In the genomic region with DNA sequence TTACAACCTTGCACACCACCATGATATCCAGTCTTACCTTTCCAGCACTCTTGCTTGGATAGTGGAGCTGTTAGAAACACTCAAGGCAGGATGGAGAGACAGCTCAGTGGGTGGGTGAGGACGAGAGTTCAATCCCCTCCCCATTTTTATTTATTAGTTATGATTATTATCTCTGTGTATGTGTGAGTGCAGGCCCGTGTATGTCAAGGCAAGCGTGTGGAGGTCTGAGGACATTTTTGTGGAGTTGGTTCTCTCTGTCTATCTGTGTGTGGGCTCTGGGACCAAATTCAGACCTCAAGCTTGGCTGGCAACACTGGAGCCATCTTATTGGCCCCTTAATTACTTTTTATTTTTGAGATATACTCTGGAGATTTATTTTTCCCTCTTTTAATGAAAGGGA, we compare ENCODE assay signal across 20 mouse cellular contexts. TPM values are rescaled to one million over a fixed set of nuclear protein-coding genes. Genes with fewer than 3 reads are reported as not detected.
DNase-seq lines count a peak whose midpoint lies in the region; ATAC-seq lines count a peak whose summit lies in the region.
"Had no signal": no experiment of that assay in that cellular context is flagged by ENCODE, and none has a peak within 500 bp of the region (broad histone marks: within the 10 kb centered on the region; RNA-seq: fewer than 3 reads in every experiment).

No protein-coding gene starts in this region.

- H3K36me3 ChIP-seq in forebrain, embryonic 11.5 days (ENCODE audit: control insufficient read depth, insufficient read depth, low read length) = no peaks in the 10 kb centered on the region
- H3K36me3 ChIP-seq in forebrain, embryonic 13.5 days (ENCODE audit: poor library complexity, severe bottlenecking) = no peaks in the 10 kb centered on the region
- H3K36me3 ChIP-seq in heart, embryonic 10.5 days = no peaks in the 10 kb centered on the region
- no peaks in the 10 kb centered on the region for H3K36me3 ChIP-seq in embryonic facial prominence, embryonic 12.5 days
- H3K36me3 ChIP-seq in embryonic facial prominence, embryonic 15.5 days = no peaks in the 10 kb centered on the region
- H3K36me3 ChIP-seq: forebrain, embryonic 10.5 days had no signal

- H3K9ac ChIP-seq in forebrain, embryonic 11.5 days (ENCODE audit: low read length) = no peak overlapping the region
- H3K9ac ChIP-seq in forebrain, embryonic 13.5 days = no peak overlapping the region
- H3K9ac ChIP-seq in embryonic facial prominence, embryonic 12.5 days = no peak overlapping the region
- no peak overlapping the region for H3K9ac ChIP-seq in embryonic facial prominence, embryonic 15.5 days

- 0 out of 2 replicates have a peak, but pooled peaks have one; percentile 12 for ATAC-seq in forebrain, embryonic 11.5 days (replicated peaks; ENCODE audit: low FRiP score)
- no peak for ATAC-seq in forebrain, embryonic 13.5 days
- ATAC-seq in embryonic facial prominence, embryonic 12.5 days (ENCODE audit: insufficient number of reproducible peaks, insufficient read depth, low FRiP score, low TSS enrichment) = peak; percentile 15; the same call in 1 of the 2 replicates
- ATAC-seq in embryonic facial prominence, embryonic 15.5 days (ENCODE audit: insufficient number of reproducible peaks, low FRiP score, low TSS enrichment, low read depth) = 0 out of 2 replicates have a peak, but pooled peaks have one; percentile 24
- ATAC-seq: forebrain, embryonic 14.5 days; forebrain, embryonic 16.5 days had no signal

- H3K4me1 ChIP-seq in forebrain, embryonic 11.5 days (replicated peaks; ENCODE audit: control insufficient read depth, insufficient read depth, low read length) = no peaks in the 10 kb centered on the region
- no peaks in the 10 kb centered on the region for H3K4me1 ChIP-seq in forebrain, embryonic 13.5 days
- peaks cover 10% of the 10 kb centered on the region for H3K4me1 ChIP-seq in heart, embryonic 10.5 days
- peaks cover 7% of the 10 kb centered on the region for H3K4me1 ChIP-seq in embryonic facial prominence, embryonic 12.5 days
- H3K4me1 ChIP-seq in embryonic facial prominence, embryonic 15.5 days = peaks cover 10% of the 10 kb centered on the region; the same call in 1 of the 2 replicates

- H3K4me2 ChIP-seq in forebrain, embryonic 11.5 days (ENCODE audit: low read depth, low read length, severe bottlenecking) = no peak overlapping the region
- H3K4me2 ChIP-seq in forebrain, embryonic 13.5 days = no peak overlapping the region
- H3K4me2 ChIP-seq in embryonic facial prominence, embryonic 12.5 days (replicated peaks) = no peak overlapping the region
- H3K4me2 ChIP-seq in embryonic facial prominence, embryonic 15.5 days (replicated peaks) = no peak overlapping the region

- H3K27ac ChIP-seq in forebrain, embryonic 11.5 days (ENCODE audit: low read depth, low read length) = no peak overlapping the region
- no peak overlapping the region for H3K27ac ChIP-seq in forebrain, embryonic 13.5 days
- H3K27ac ChIP-seq in heart, embryonic 10.5 days = no peak overlapping the region
- H3K27ac ChIP-seq in embryonic facial prominence, embryonic 12.5 days = no peak overlapping the region
- H3K27ac ChIP-seq in embryonic facial prominence, embryonic 15.5 days (replicated peaks) = no peak overlapping the region
- H3K27ac ChIP-seq: forebrain, embryonic 10.5 days had no signal

- no peak overlapping the region for H3K4me3 ChIP-seq in forebrain, embryonic 11.5 days (ENCODE audit: low read depth, low read length)
- no peak overlapping the region for H3K4me3 ChIP-seq in forebrain, embryonic 13.5 days
- no peak overlapping the region for H3K4me3 ChIP-seq in heart, embryonic 10.5 days
- H3K4me3 ChIP-seq in embryonic facial prominence, embryonic 12.5 days = no peak overlapping the region
- H3K4me3 ChIP-seq in embryonic facial prominence, embryonic 15.5 days (replicated peaks) = no peak overlapping the region
- H3K4me3 ChIP-seq: erythroblast, embryonic 14.5 days; forebrain, embryonic 10.5 days had no signal

- H3K27me3 ChIP-seq in forebrain, embryonic 11.5 days (ENCODE audit: control insufficient read depth, insufficient read depth, low read length) = no peaks in the 10 kb centered on the region
- H3K27me3 ChIP-seq in forebrain, embryonic 13.5 days = no peaks in the 10 kb centered on the region
- no peaks in the 10 kb centered on the region for H3K27me3 ChIP-seq in heart, embryonic 10.5 days (ENCODE audit: insufficient read depth, poor library complexity, severe bottlenecking)
- H3K27me3 ChIP-seq in embryonic facial prominence, embryonic 12.5 days = no peaks in the 10 kb centered on the region
- H3K27me3 ChIP-seq in embryonic facial prominence, embryonic 15.5 days = no peaks in the 10 kb centered on the region

- WGBS in forebrain, embryonic 11.5 days = 77% methylated on average over 3 of the region's 3 CpGs
- 81% methylated on average over 3 of the region's 3 CpGs for WGBS in forebrain, embryonic 13.5 days
- 77% methylated on average over 3 of the region's 3 CpGs for WGBS in heart, embryonic 10.5 days
- WGBS in embryonic facial prominence, embryonic 12.5 days = 62% methylated on average over 3 of the region's 3 CpGs
- WGBS in embryonic facial prominence, embryonic 15.5 days = 38% methylated on average over 3 of the region's 3 CpGs

- DNase-seq in forebrain, embryonic 11.5 days (ENCODE audit: low spot score) = no peak
- peak; percentile 46 for DNase-seq in heart, embryonic 10.5 days (ENCODE audit: low spot score)
- DNase-seq in heart, adult 9 months (ENCODE audit: low spot score in 2 of 2) = no peak
- DNase-seq in thymus, postnatal 36 days = no peak
- DNase-seq: adrenal gland, adult 2 months; adrenal gland, postnatal 10 days; adrenal gland, postnatal 25 days; cerebellum, adult 11 months; cerebellum, adult 18-20 months; cerebellum, adult 8-10 months; cerebellum, adult 9-11 months; cerebellum, postnatal 14 days; cerebellum, postnatal 36 days had no signal

- H3K9me3 ChIP-seq in forebrain, embryonic 11.5 days (ENCODE audit: control insufficient read depth, low read length) = no peaks in the 10 kb centered on the region
- H3K9me3 ChIP-seq in forebrain, embryonic 13.5 days (replicated peaks) = no peaks in the 10 kb centered on the region
- no peaks in the 10 kb centered on the region for H3K9me3 ChIP-seq in heart, embryonic 10.5 days
- H3K9me3 ChIP-seq in embryonic facial prominence, embryonic 12.5 days = no peaks in the 10 kb centered on the region
- H3K9me3 ChIP-seq in embryonic facial prominence, embryonic 15.5 days (replicated peaks) = no peaks in the 10 kb centered on the region
- H3K9me3 ChIP-seq: forebrain, embryonic 10.5 days had no signal

RNA-seq across cellular contexts. Expression of a gene that starts 42.3 kb away (rescaled TPM):
- 13.7 and 14.8 TPM in 2 replicates for polyA plus RNA-seq in forebrain, embryonic 11.5 days (2014; fragmentation: Nextera tagmentation; extraction: Ambion mirVana)
- polyA plus RNA-seq in forebrain, embryonic 13.5 days (2015; fragmentation: Nextera tagmentation; extraction: Ambion mirVana) = 5.6 and 6.2 TPM in 2 replicates
- 8.0 and 8.6 TPM in 2 replicates for polyA plus RNA-seq in heart, embryonic 10.5 days (2016; fragmentation: Nextera tagmentation; extraction: Ambion mirVana)
- 9.9 and 10.3 TPM in 2 replicates for polyA plus RNA-seq in embryonic facial prominence, embryonic 12.5 days (2016; fragmentation: Nextera tagmentation; extraction: Ambion mirVana)
- 5.7 and 5.9 TPM in 2 replicates for polyA plus RNA-seq in embryonic facial prominence, embryonic 15.5 days (2015; fragmentation: Nextera tagmentation; extraction: Ambion mirVana)

RNA-seq across cellular contexts. Expression of a gene that starts 56.5 kb away (rescaled TPM):
- polyA plus RNA-seq in forebrain, embryonic 11.5 days (2014; fragmentation: Nextera tagmentation; extraction: Ambion mirVana) = 0.27 and 0.28 TPM in 2 replicates
- 0.21 and 0.23 TPM in 2 replicates for polyA plus RNA-seq in forebrain, embryonic 13.5 days (2015; fragmentation: Nextera tagmentation; extraction: Ambion mirVana)
- 0.92 and 1.1 TPM in 2 replicates for polyA plus RNA-seq in heart, embryonic 10.5 days (2016; fragmentation: Nextera tagmentation; extraction: Ambion mirVana)
- polyA plus RNA-seq in embryonic facial prominence, embryonic 12.5 days (2016; fragmentation: Nextera tagmentation; extraction: Ambion mirVana) = 0.41 and 0.51 TPM in 2 replicates
- polyA plus RNA-seq in embryonic facial prominence, embryonic 15.5 days (2015; fragmentation: Nextera tagmentation; extraction: Ambion mirVana) = 0.85 and 1.2 TPM in 2 replicates
- polyA plus RNA-seq: erythroblast, embryonic 14.5 days; forebrain, embryonic 10.5 days; forebrain, embryonic 16.5 days had no signal
